Mouse (Mus musculus): ENCODE measurements at regions not wholly inside any gene's neighbourhood (a gene's known extent, or its start where the extent isn't known, plus 50 kb on each side); places are given as distances from the start of the nearest gene placed in this dataset.

GRCm38 (mm10) chr15:59146111-59146510 is 257.0 kb downstream of the Gm49356 start:
- TF ChIP-seq CTCF (IDR thresholded peaks at IDR 0.05; ENCODE audit: low read depth) = no peak
- TF ChIP-seq EP300 (optimal IDR thresholded peaks at IDR 0.05) = no peak
